Mouse (Mus musculus): Measurements from ENCODE around the gene Zc3hav1. TPM values are rescaled to one million over a fixed set of nuclear protein-coding genes. Genes with fewer than 3 reads are reported as not detected.

The Zc3hav1 gene
- polyA plus RNA-seq, 1 experiment from 2014 or later = 1.6 TPM

- 85% methylated on average over 4 of the region's 4 CpGs for WGBS
- ATAC-seq (ENCODE audit: insufficient number of reproducible peaks, low FRiP score, low TSS enrichment, low read depth) = no peak
These were observed 17.2 kb downstream of the Zc3hav1 start for GRCm38 (mm10) chr6:38337166-38337705.

GRCm38 (mm10) chr6:38335264-38335663, 19.1 kb downstream of the Zc3hav1 start:
- WGBS = 79% methylated on average over 6 of the region's 6 CpGs
- no peak for ATAC-seq (ENCODE audit: insufficient number of reproducible peaks, low FRiP score, low TSS enrichment, low read depth)

More at GRCm38 (mm10) chr6:38337166-38337705, 17.2 kb downstream of the Zc3hav1 start:
- Histone ChIP-seq H3K9ac (ENCODE audit: low read length) (no peak overlapping the region), H3K27ac (replicated peaks; ENCODE audit: low read depth, low read length) (no peak overlapping the region), H3K4me2 (ENCODE audit: low read depth, severe bottlenecking) (no peak overlapping the region), H3K36me3 (ENCODE audit: control insufficient read depth, insufficient read depth, low read length) (no peaks in the 10 kb centered on the region), H3K27me3 (ENCODE audit: control insufficient read depth, insufficient read depth, low read length) (no peaks in the 10 kb centered on the region), H3K4me1 (ENCODE audit: control insufficient read depth, insufficient read depth, low read length) (no peaks in the 10 kb centered on the region), H3K4me3 (ENCODE audit: low read depth, low read length) (no peak overlapping the region), H3K9me3 (ENCODE audit: control insufficient read depth, low read length) (no peaks in the 10 kb centered on the region)
- no peak for DNase-seq (ENCODE audit: low spot score)

GRCm38 (mm10) chr6:38326596-38326995, 27.8 kb downstream of the Zc3hav1 start:
- H3K9ac ChIP-seq (ENCODE audit: low read length) = no peak overlapping the region
- H3K4me2 ChIP-seq (ENCODE audit: low read depth, severe bottlenecking) = no peak overlapping the region
- ATAC-seq (ENCODE audit: insufficient number of reproducible peaks, low FRiP score, low TSS enrichment, low read depth) = no peak
- no peak overlapping the region for H3K27ac ChIP-seq (replicated peaks; ENCODE audit: low read depth, low read length)
- 20% methylated on average over 4 of the region's 4 CpGs for WGBS
- no peak overlapping the region for H3K4me3 ChIP-seq (ENCODE audit: low read depth, low read length)
- H3K4me1 ChIP-seq (ENCODE audit: control insufficient read depth, insufficient read depth, low read length) = no peaks in the 10 kb centered on the region
- no peaks in the 10 kb centered on the region for H3K27me3 ChIP-seq (ENCODE audit: control insufficient read depth, insufficient read depth, low read length)
- peak; percentile 79 for DNase-seq (ENCODE audit: low spot score)
- H3K9me3 ChIP-seq (ENCODE audit: control insufficient read depth, low read length) = no peaks in the 10 kb centered on the region
- H3K36me3 ChIP-seq (ENCODE audit: control insufficient read depth, insufficient read depth, low read length) = no peaks in the 10 kb centered on the region

More at GRCm38 (mm10) chr6:38335264-38335663, 19.1 kb downstream of the Zc3hav1 start:
- no peaks in the 10 kb centered on the region for H3K4me1 ChIP-seq (ENCODE audit: control insufficient read depth, insufficient read depth, low read length)
- no peak overlapping the region for H3K4me3 ChIP-seq (ENCODE audit: low read depth, low read length)
- H3K4me2 ChIP-seq (ENCODE audit: low read depth, severe bottlenecking) = no peak overlapping the region
- H3K9ac ChIP-seq (ENCODE audit: low read length) = no peak overlapping the region
- no peak overlapping the region for H3K27ac ChIP-seq (replicated peaks; ENCODE audit: low read depth, low read length)
- no peaks in the 10 kb centered on the region for H3K9me3 ChIP-seq (ENCODE audit: control insufficient read depth, low read length)
- no peak for DNase-seq (ENCODE audit: low spot score)
- no peaks in the 10 kb centered on the region for H3K27me3 ChIP-seq (ENCODE audit: control insufficient read depth, insufficient read depth, low read length)
- H3K36me3 ChIP-seq (ENCODE audit: control insufficient read depth, insufficient read depth, low read length) = no peaks in the 10 kb centered on the region

GRCm38 (mm10) chr6:38320621-38321020, 33.8 kb downstream of the Zc3hav1 start:
- no peak overlapping the region for H3K4me2 ChIP-seq (ENCODE audit: low read depth, severe bottlenecking)
- H3K27me3 ChIP-seq (ENCODE audit: control insufficient read depth, insufficient read depth, low read length) = no peaks in the 10 kb centered on the region
- no peaks in the 10 kb centered on the region for H3K9me3 ChIP-seq (ENCODE audit: control insufficient read depth, low read length)
- no peaks in the 10 kb centered on the region for H3K36me3 ChIP-seq (ENCODE audit: control insufficient read depth, insufficient read depth, low read length)
- no peak for ATAC-seq (ENCODE audit: insufficient number of reproducible peaks, low FRiP score, low TSS enrichment, low read depth)
- no peak overlapping the region for H3K4me3 ChIP-seq (ENCODE audit: low read depth, low read length)
- 96% methylated on average over 9 of the region's 9 CpGs for WGBS
- H3K9ac ChIP-seq (ENCODE audit: low read length) = no peak overlapping the region
- H3K27ac ChIP-seq (replicated peaks; ENCODE audit: low read depth, low read length) = no peak overlapping the region
- DNase-seq (ENCODE audit: low spot score) = no peak
- H3K4me1 ChIP-seq (ENCODE audit: control insufficient read depth, insufficient read depth, low read length) = no peaks in the 10 kb centered on the region

- no peak overlapping the region for H3K27ac ChIP-seq (replicated peaks; ENCODE audit: low read depth, low read length)
- DNase-seq (ENCODE audit: low spot score) = no peak
- no peaks in the 10 kb centered on the region for H3K36me3 ChIP-seq (ENCODE audit: control insufficient read depth, insufficient read depth, low read length)
- H3K4me3 ChIP-seq (ENCODE audit: low read depth, low read length) = no peak overlapping the region
- no peaks in the 10 kb centered on the region for H3K9me3 ChIP-seq (ENCODE audit: control insufficient read depth, low read length)
- ATAC-seq (ENCODE audit: insufficient number of reproducible peaks, low FRiP score, low TSS enrichment, low read depth) = no peak
- H3K9ac ChIP-seq (ENCODE audit: low read length) = no peak overlapping the region
- 89% methylated on average over 4 of the region's 4 CpGs for WGBS
- H3K4me1 ChIP-seq (ENCODE audit: control insufficient read depth, insufficient read depth, low read length) = no peaks in the 10 kb centered on the region
- H3K4me2 ChIP-seq (ENCODE audit: low read depth, severe bottlenecking) = no peak overlapping the region
- no peaks in the 10 kb centered on the region for H3K27me3 ChIP-seq (ENCODE audit: control insufficient read depth, insufficient read depth, low read length)
These were observed 38.4 kb downstream of the Zc3hav1 start for GRCm38 (mm10) chr6:38316050-38316449.

GRCm38 (mm10) chr6:38309741-38310140, 44.7 kb downstream of the Zc3hav1 start:
- no peaks in the 10 kb centered on the region for H3K9me3 ChIP-seq (ENCODE audit: control insufficient read depth, low read length)
- H3K27me3 ChIP-seq (ENCODE audit: control insufficient read depth, insufficient read depth, low read length) = no peaks in the 10 kb centered on the region
- ATAC-seq (ENCODE audit: insufficient number of reproducible peaks, low FRiP score, low TSS enrichment, low read depth) = no peak
- H3K36me3 ChIP-seq (ENCODE audit: control insufficient read depth, insufficient read depth, low read length) = no peaks in the 10 kb centered on the region
- DNase-seq (ENCODE audit: low spot score) = no peak
- H3K4me1 ChIP-seq (ENCODE audit: control insufficient read depth, insufficient read depth, low read length) = no peaks in the 10 kb centered on the region
- H3K4me2 ChIP-seq (ENCODE audit: low read depth, severe bottlenecking) = no peak overlapping the region
- H3K9ac ChIP-seq (ENCODE audit: low read length) = no peak overlapping the region
- H3K4me3 ChIP-seq (ENCODE audit: low read depth, low read length) = no peak overlapping the region
- no peak overlapping the region for H3K27ac ChIP-seq (replicated peaks; ENCODE audit: low read depth, low read length)

- Histone ChIP-seq H3K36me3 (ENCODE audit: control insufficient read depth, insufficient read depth, low read length) (no peaks in the 10 kb centered on the region), H3K27me3 (ENCODE audit: control insufficient read depth, insufficient read depth, low read length) (no peaks in the 10 kb centered on the region), H3K9ac (ENCODE audit: low read length) (no peak overlapping the region), H3K4me2 (ENCODE audit: low read depth, severe bottlenecking) (no peak overlapping the region), H3K27ac (replicated peaks; ENCODE audit: low read depth, low read length) (no peak overlapping the region), H3K4me3 (ENCODE audit: low read depth, low read length) (no peak overlapping the region), H3K9me3 (ENCODE audit: control insufficient read depth, low read length) (no peaks in the 10 kb centered on the region), H3K4me1 (ENCODE audit: control insufficient read depth, insufficient read depth, low read length) (no peaks in the 10 kb centered on the region)
- WGBS = 78% methylated on average over 3 of the region's 3 CpGs
- no peak for DNase-seq (ENCODE audit: low spot score)
- ATAC-seq (ENCODE audit: insufficient number of reproducible peaks, low FRiP score, low TSS enrichment, low read depth) = no peak
These were observed 49.4 kb downstream of the Zc3hav1 start for GRCm38 (mm10) chr6:38304981-38305380.

GRCm38 (mm10) chr6:38298761-38299401, 55.5 kb downstream of the Zc3hav1 start, which contains the start of gene Zc3hav1l:
Gene Zc3hav1l, minus strand, starts transcription at chr6:38299259.
- Histone ChIP-seq H3K9ac (ENCODE audit: low read length) (peak within 1 kb of the TSS; percentile 99), H3K4me2 (ENCODE audit: low read depth, severe bottlenecking) (peak within 1 kb of the TSS; percentile 70), H3K27ac (replicated peaks; ENCODE audit: low read depth, low read length) (peak within 1 kb of the TSS; percentile 97), H3K4me1 (ENCODE audit: control insufficient read depth, insufficient read depth, low read length) (peaks cover 4% of the 10 kb centered on the region; the same call in 1 of the 2 replicates), H3K27me3 (ENCODE audit: control insufficient read depth, insufficient read depth, low read length) (no peaks in the 10 kb centered on the region), H3K4me3 (ENCODE audit: low read depth, low read length) (peak within 1 kb of the TSS; percentile 79), H3K36me3 (ENCODE audit: control insufficient read depth, insufficient read depth, low read length) (peaks cover 5% of the 10 kb centered on the region), H3K9me3 (ENCODE audit: control insufficient read depth, low read length) (no peaks in the 10 kb centered on the region)
- WGBS = under 1% methylated on average over 53 of the region's 70 CpGs
- ATAC-seq (ENCODE audit: insufficient number of reproducible peaks, low FRiP score, low TSS enrichment, low read depth) (peak; percentile 96), DNase-seq (ENCODE audit: low spot score) (peak; percentile 91)
